Mouse (Mus musculus) erythroblast, embryonic 14.5 days (primary cell): ENCODE measurements around the gene Armh3.

ENCODE experiments used
- GATA1 ChIP-seq: IDR thresholded peaks from 2 replicates; pipeline ENCODE4 v1.6.1; 2012; ENCODE audit warnings: low read length, inconsistent platforms, mixed read lengths
- TAL1 ChIP-seq: IDR thresholded peaks from 3 replicates; pipeline ENCODE4 v1.6.1; 2012; ENCODE audit warnings: low read length, inconsistent platforms, mixed read lengths

DNA sequence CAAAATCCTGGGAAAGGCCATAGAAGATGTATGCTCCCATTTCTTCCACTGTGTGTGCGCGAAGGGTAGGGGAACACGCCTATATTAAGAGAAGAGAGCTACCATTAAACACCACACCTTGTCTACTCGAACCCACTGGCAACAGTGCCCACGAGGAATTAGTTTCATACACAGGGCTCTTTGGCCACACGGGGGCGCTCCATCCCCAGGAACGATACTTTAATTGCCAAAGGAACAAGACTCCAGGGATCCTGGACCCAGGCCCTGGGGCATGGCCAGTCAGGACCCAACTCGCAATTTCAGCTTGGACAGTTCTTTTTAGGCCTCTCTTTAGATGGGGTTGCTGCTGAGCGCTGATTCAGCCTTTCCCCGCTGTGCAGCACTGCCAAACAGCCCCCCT is 185.0 kb downstream of the Armh3 start:
- TF ChIP-seq TAL1, result no peak
- TF ChIP-seq GATA1, result no peak
